Mouse (Mus musculus): ENCODE measurements around the gene Enpp3. TPM values are rescaled to one million over a fixed set of nuclear protein-coding genes. Genes with fewer than 3 reads are reported as not detected.

Gene Enpp3
- polyA plus RNA-seq, 1 experiment from 2014 or later: 4.1 TPM

- no peaks in the 10 kb centered on the region for H3K9me3 ChIP-seq
- peaks cover 29% of the 10 kb centered on the region for H3K4me1 ChIP-seq
- WGBS: 88% methylated on average over 9 of the region's 9 CpGs
- no peaks in the 10 kb centered on the region for H3K36me3 ChIP-seq (replicated peaks)
- no peaks in the 10 kb centered on the region for H3K27me3 ChIP-seq (ENCODE audit: poor library complexity, severe bottlenecking)
- no peak for DNase-seq (ENCODE audit: extremely low spot score, low spot score)
- no peak overlapping the region for H3K4me3 ChIP-seq
- H3K27ac ChIP-seq: no peak overlapping the region
Measured at GRCm38 (mm10) chr10:24832306-24832705, 10.3 kb downstream of the Enpp3 start.

DNA sequence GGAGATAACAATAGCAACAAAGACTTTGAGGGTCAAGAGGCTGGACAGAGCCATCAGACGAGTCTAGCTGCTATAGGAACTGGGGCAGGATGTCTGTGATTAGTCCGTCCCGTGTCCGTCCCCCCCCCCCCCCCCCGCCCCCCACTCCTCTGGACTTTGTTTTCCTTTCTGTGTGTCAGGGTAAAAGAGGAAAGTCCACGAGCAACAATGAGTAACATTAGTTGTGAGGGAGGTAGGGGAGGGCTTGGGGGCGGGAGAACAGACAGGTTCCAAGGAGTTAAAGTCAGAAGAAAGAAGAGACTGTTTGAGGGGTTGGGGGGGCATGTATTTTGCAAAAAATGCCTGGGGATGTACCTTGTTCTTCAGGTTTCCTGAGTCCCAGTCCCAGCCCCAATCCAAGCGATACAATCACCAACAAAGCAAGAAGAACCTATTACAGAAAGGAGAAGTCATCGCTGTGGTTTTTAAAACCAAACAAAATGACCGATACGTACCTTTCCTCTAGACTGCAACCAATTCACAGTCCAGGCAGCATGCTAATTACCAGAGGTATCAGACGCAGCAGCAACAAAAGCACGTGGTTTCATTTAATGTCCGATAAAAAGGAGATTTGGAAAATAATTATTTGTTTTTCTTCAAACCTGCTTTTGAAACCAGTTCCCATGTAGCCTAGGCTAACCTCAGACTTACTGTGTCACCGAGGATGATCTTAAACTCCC is 11.1 kb downstream of the Enpp3 start:
- WGBS: 73% methylated on average over 15 of the region's 15 CpGs
- Histone ChIP-seq H3K9me3 (no peaks in the 10 kb centered on the region), H3K4me1 (peaks cover 27% of the 10 kb centered on the region), H3K27me3 (ENCODE audit: poor library complexity, severe bottlenecking) (no peaks in the 10 kb centered on the region), H3K27ac (no peak overlapping the region), H3K36me3 (replicated peaks) (no peaks in the 10 kb centered on the region), H3K4me3 (no peak overlapping the region)
- no peak for DNase-seq (ENCODE audit: extremely low spot score, low spot score)

DNA sequence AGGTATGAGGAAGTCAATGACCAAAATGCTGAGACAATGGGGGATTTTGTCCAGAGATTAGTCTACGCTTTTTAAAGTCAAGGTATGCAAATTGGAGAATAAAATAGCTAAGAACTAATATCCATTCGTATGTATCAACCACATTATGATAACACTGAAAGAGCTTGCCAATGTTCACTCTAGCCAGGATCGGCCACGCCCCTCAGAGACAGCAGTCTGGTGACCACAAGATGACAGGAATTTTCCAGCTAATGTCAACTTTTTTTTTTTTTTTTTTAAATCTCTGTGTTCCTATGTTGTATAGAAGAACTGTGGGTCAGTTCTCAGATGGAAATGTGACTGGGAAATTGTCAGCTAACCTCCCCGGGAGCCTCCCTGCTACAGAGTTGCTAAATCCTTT is 12.2 kb downstream of the Enpp3 start:
- Histone ChIP-seq H3K27me3 (ENCODE audit: poor library complexity, severe bottlenecking) (no peaks in the 10 kb centered on the region), H3K36me3 (replicated peaks) (no peaks in the 10 kb centered on the region), H3K4me1 (peaks cover 26% of the 10 kb centered on the region), H3K4me3 (no peak overlapping the region), H3K27ac (no peak overlapping the region), H3K9me3 (no peaks in the 10 kb centered on the region)
- no peak for DNase-seq (ENCODE audit: extremely low spot score, low spot score)
- whole genome bisulfite sequencing: 89% methylated on average over 5 of the region's 5 CpGs

- Histone ChIP-seq H3K4me1 (peaks cover 14% of the 10 kb centered on the region), H3K4me3 (no peak overlapping the region), H3K27me3 (ENCODE audit: poor library complexity, severe bottlenecking) (no peaks in the 10 kb centered on the region), H3K9me3 (no peaks in the 10 kb centered on the region), H3K27ac (no peak overlapping the region), H3K36me3 (replicated peaks) (no peaks in the 10 kb centered on the region)
- 92% methylated on average over 4 of the region's 4 CpGs for WGBS
- DNase-seq (ENCODE audit: extremely low spot score, low spot score): no peak
Measured at GRCm38 (mm10) chr10:24828136-24828535, 14.5 kb downstream of the Enpp3 start.

- no peak for DNase-seq (ENCODE audit: extremely low spot score, low spot score)
- H3K36me3 ChIP-seq (replicated peaks): no peaks in the 10 kb centered on the region
- H3K27ac ChIP-seq: no peak overlapping the region
- H3K27me3 ChIP-seq (ENCODE audit: poor library complexity, severe bottlenecking): no peaks in the 10 kb centered on the region
- H3K9me3 ChIP-seq: no peaks in the 10 kb centered on the region
- no peak overlapping the region for H3K4me3 ChIP-seq
- WGBS: 21% methylated on average over 6 of the region's 6 CpGs
- peaks cover 10% of the 10 kb centered on the region for H3K4me1 ChIP-seq
Measured at GRCm38 (mm10) chr10:24826130-24826529, 16.5 kb downstream of the Enpp3 start.

DNA sequence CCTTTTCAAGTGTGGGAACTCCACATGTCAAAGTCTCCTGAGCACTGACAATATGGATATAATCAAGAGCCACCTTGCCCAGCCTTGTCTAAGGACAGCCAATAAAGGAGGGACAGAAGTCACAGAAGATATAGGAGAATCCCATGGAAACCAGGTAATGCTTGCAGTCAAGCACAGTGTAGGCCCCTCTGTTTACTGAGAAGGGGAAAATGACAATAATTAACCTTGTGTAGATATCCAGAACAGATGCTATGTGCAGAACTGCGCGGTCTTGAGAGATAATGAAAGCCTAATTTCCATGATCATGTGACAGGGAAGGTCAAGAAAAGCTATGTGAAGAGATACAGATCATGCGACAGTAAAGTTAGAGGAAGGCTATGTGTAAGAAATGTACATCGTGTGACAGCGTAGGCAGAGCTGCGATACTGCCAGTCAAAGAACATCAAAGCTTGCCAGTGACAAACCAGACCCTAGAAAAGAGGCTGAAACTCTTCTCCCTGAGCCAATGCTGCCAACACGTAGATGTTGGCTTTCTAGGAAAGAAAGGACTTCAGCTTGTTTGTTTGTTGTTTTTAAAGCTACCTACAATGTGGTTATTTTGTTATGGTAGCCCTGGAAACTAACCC is 17.1 kb downstream of the Enpp3 start:
- WGBS: 90% methylated on average over 7 of the region's 7 CpGs
- Histone ChIP-seq H3K27me3 (ENCODE audit: poor library complexity, severe bottlenecking) (no peaks in the 10 kb centered on the region), H3K4me1 (peaks cover 10% of the 10 kb centered on the region), H3K36me3 (replicated peaks) (no peaks in the 10 kb centered on the region), H3K4me3 (no peak overlapping the region), H3K9me3 (no peaks in the 10 kb centered on the region), H3K27ac (no peak overlapping the region)
- no peak for DNase-seq (ENCODE audit: extremely low spot score, low spot score)

DNA sequence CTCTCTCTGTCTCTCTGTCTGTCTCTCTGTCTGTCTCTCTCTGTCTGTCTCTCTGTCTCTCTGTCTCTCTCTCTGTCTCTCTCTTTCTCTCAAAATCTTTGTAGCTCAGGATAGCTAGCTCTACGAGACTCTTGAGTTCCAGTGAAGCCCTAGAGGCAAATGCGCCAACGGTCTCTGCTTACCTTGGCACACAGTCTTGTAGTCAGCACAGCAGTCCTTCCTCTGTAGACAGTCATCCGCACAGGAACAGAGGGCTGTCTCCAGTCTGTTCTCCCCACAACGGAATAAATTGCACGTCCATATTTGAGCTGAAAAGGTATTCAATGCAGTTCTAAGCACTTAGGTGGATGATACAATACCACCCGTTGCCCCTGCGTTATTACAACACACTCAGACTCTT is 18.0 kb downstream of the Enpp3 start:
- H3K4me1 ChIP-seq: peaks cover 10% of the 10 kb centered on the region
- H3K9me3 ChIP-seq: no peaks in the 10 kb centered on the region
- H3K4me3 ChIP-seq: no peak overlapping the region
- no peaks in the 10 kb centered on the region for H3K36me3 ChIP-seq (replicated peaks)
- 91% methylated on average over 8 of the region's 8 CpGs for WGBS
- no peak overlapping the region for H3K27ac ChIP-seq
- no peaks in the 10 kb centered on the region for H3K27me3 ChIP-seq (ENCODE audit: poor library complexity, severe bottlenecking)
- no peak for DNase-seq (ENCODE audit: extremely low spot score, low spot score)

GRCm38 (mm10) chr10:24823697-24824535 is 18.7 kb downstream of the Enpp3 start:
- H3K9me3 ChIP-seq: no peaks in the 10 kb centered on the region
- no peak overlapping the region for H3K27ac ChIP-seq
- H3K27me3 ChIP-seq (ENCODE audit: poor library complexity, severe bottlenecking): no peaks in the 10 kb centered on the region
- H3K4me1 ChIP-seq: peaks cover 14% of the 10 kb centered on the region
- H3K36me3 ChIP-seq (replicated peaks): no peaks in the 10 kb centered on the region
- DNase-seq (ENCODE audit: extremely low spot score, low spot score): no peak
- H3K4me3 ChIP-seq: no peak overlapping the region
- 87% methylated on average over 16 of the region's 16 CpGs for WGBS

GRCm38 (mm10) chr10:24823265-24823664 is 19.4 kb downstream of the Enpp3 start:
- Histone ChIP-seq H3K36me3 (replicated peaks) (no peaks in the 10 kb centered on the region), H3K9me3 (no peaks in the 10 kb centered on the region), H3K27me3 (ENCODE audit: poor library complexity, severe bottlenecking) (no peaks in the 10 kb centered on the region), H3K4me3 (no peak overlapping the region), H3K27ac (no peak overlapping the region), H3K4me1 (peaks cover 14% of the 10 kb centered on the region)
- 73% methylated on average over 1 of the region's 1 CpGs for WGBS
- DNase-seq (ENCODE audit: extremely low spot score, low spot score): no peak

DNA sequence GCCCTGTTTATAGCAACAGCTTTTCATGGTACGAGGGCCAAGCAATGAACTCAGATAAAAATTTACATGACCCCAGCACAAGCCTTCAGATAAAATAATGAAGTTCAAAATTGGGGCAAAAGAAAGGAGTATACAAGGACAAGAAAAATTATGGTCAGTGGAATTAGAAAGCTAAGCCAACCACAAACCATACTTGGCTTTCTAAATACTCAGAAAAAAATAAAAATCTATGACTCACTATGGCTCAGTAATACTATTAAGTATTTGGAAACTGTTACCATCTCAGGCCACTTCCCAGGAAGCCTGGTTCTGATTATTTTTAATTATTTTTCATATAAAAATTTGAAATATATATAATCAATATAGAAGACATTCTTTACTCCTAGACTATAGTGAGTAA is 19.8 kb downstream of the Enpp3 start:
- 88% methylated on average over 1 of the region's 1 CpGs for WGBS
- no peaks in the 10 kb centered on the region for H3K36me3 ChIP-seq (replicated peaks)
- no peak for DNase-seq (ENCODE audit: extremely low spot score, low spot score)
- H3K4me1 ChIP-seq: peaks cover 18% of the 10 kb centered on the region
- no peaks in the 10 kb centered on the region for H3K27me3 ChIP-seq (ENCODE audit: poor library complexity, severe bottlenecking)
- no peak overlapping the region for H3K4me3 ChIP-seq
- no peaks in the 10 kb centered on the region for H3K9me3 ChIP-seq
- no peak overlapping the region for H3K27ac ChIP-seq

- H3K27me3 ChIP-seq (ENCODE audit: poor library complexity, severe bottlenecking): no peaks in the 10 kb centered on the region
- no peak for DNase-seq (ENCODE audit: extremely low spot score, low spot score)
- H3K27ac ChIP-seq: no peak overlapping the region
- H3K36me3 ChIP-seq (replicated peaks): no peaks in the 10 kb centered on the region
- no peaks in the 10 kb centered on the region for H3K9me3 ChIP-seq
- H3K4me3 ChIP-seq: no peak overlapping the region
- WGBS: 84% methylated on average over 4 of the region's 4 CpGs
- H3K4me1 ChIP-seq: peaks cover 18% of the 10 kb centered on the region
Measured at GRCm38 (mm10) chr10:24821990-24822676, 20.5 kb downstream of the Enpp3 start.

DNA sequence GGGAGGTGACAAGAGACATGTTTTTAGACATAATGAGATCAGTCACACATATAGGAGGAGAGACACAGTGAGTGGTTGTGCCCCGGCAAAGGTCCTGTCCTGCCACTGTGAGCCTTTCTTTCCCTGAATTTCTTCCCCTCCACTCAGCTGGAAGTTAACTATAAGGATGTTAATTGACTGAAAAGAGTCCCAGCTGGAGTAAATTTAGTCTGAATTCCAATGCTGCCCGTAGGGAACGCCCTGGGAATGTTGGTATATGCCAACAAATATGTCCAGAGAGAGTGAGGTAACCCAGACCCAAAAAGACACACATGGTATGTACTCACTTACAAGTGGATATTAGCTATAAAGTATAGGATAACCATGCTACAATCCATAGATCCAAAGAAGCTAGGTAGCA is 23.1 kb downstream of the Enpp3 start:
- H3K4me1 ChIP-seq: peaks cover 8% of the 10 kb centered on the region
- H3K36me3 ChIP-seq (replicated peaks): no peaks in the 10 kb centered on the region
- H3K27ac ChIP-seq: no peak overlapping the region
- H3K4me3 ChIP-seq: no peak overlapping the region
- no peaks in the 10 kb centered on the region for H3K9me3 ChIP-seq
- no peak for DNase-seq (ENCODE audit: extremely low spot score, low spot score)
- H3K27me3 ChIP-seq (ENCODE audit: poor library complexity, severe bottlenecking): no peaks in the 10 kb centered on the region
- 56% methylated on average over 3 of the region's 3 CpGs for WGBS

Data from forebrain, embryonic 10.5 days (tissue).